Mouse (Mus musculus) hindbrain, embryonic 14.5 days (tissue): ENCODE data around the gene Lingo1. TPM values are rescaled to one million over a fixed set of nuclear protein-coding genes. Genes with fewer than 3 reads are reported as not detected.

Experiments
- ATAC-seq: fragments of 200-750 bp; cut with Nextera tagmentation; 2 replicates; pipeline ENCODE4 v1.8.0; 2017; ENCODE audit warnings: moderate number of reproducible peaks, mild to moderate bottlenecking, moderate TSS enrichment, moderate library complexity; ENCODE audit not compliant: low FRiP score
- DNase-seq: peaks from one replicate; pipeline ENCODE4 v3.0.0-alpha.2; 2015; ENCODE audit warnings: low spot score
- H3K27ac ChIP-seq: fragments of 300-500 bp; sonication (generic); 2 replicates; pipeline ENCODE4 v1.5.1; 2014; ENCODE audit warnings: mild to moderate bottlenecking, moderate library complexity
- H3K27me3 ChIP-seq: fragments of 300-500 bp; sonication (generic); 2 replicates; pipeline ENCODE4 v1.6.1; 2014; ENCODE audit warnings: mild to moderate bottlenecking, low read length, mixed read lengths; ENCODE audit not compliant: control insufficient read depth, insufficient read depth
- H3K36me3 ChIP-seq: fragments of 300-500 bp; sonication (generic); replicated peaks from 2 replicates; pipeline ENCODE4 v1.6.1; 2014; ENCODE audit not compliant: control insufficient read depth, insufficient read depth
- H3K4me1 ChIP-seq: fragments of 300-500 bp; sonication (generic); replicated peaks from 2 replicates; pipeline ENCODE4 v1.6.1; 2014; ENCODE audit warnings: antibody characterized with exemption, low read length, mixed read lengths; ENCODE audit not compliant: control insufficient read depth, insufficient read depth
- H3K4me2 ChIP-seq: fragments of 300-500 bp; sonication (generic); replicated peaks from 2 replicates; pipeline ENCODE4 v1.6.1; 2014; ENCODE audit warnings: mild to moderate bottlenecking, moderate library complexity
- H3K4me3 ChIP-seq: fragments of 300-500 bp; sonication (generic); replicated peaks from 2 replicates; pipeline ENCODE4 v1.5.1; 2014; ENCODE audit warnings: mild to moderate bottlenecking, low read length
- H3K9ac ChIP-seq: fragments of 300-500 bp; sonication (generic); 2 replicates; pipeline ENCODE4 v1.6.1; 2014
- H3K9me3 ChIP-seq: fragments of 300-500 bp; sonication (generic); 2 replicates; pipeline ENCODE4 v1.6.1; 2016; ENCODE audit warnings: low read length; ENCODE audit not compliant: control insufficient read depth
- WGBS: fragments of 180-500 bp; shearing (Covaris S2); extraction: QIAGEN DNeasy Blood & Tissue Kit; methylation state at CpG from one replicate; pipeline ENCODE4 v1.1.7; 2014; 5-methylcytosine and 5-hydroxymethylcytosine counted together
- polyA plus RNA-seq: library from polyadenylated mRNA; unstranded; fragments of >200 nt; fragmentation: Nextera tagmentation; extraction: Ambion mirVana; gene quantifications from 2 replicates; pipeline ENCODE4 v1.2.1, GENCODE M21; 2014

The Lingo1 gene
- polyA plus RNA-seq, 1 experiment from 2014 or later: 57.3 TPM

- H3K4me2 ChIP-seq: no peak overlapping the region
- H3K27ac ChIP-seq: no peak overlapping the region
- no peak overlapping the region for H3K9ac ChIP-seq
- whole genome bisulfite sequencing: 81% methylated on average over 3 of the region's 3 CpGs
- H3K9me3 ChIP-seq: no peaks in the 10 kb centered on the region
- H3K4me3 ChIP-seq: no peak overlapping the region
- no peak for ATAC-seq
- DNase-seq: no peak
- no peaks in the 10 kb centered on the region for H3K36me3 ChIP-seq
- H3K27me3 ChIP-seq: no peaks in the 10 kb centered on the region
- no peaks in the 10 kb centered on the region for H3K4me1 ChIP-seq
These were observed 77.3 kb downstream of the Lingo1 start for GRCm38 (mm10) chr9:56718984-56719383.

- WGBS: 93% methylated on average over 3 of the region's 3 CpGs
- Histone ChIP-seq H3K9me3 (no peaks in the 10 kb centered on the region), H3K27me3 (no peaks in the 10 kb centered on the region), H3K9ac (no peak overlapping the region), H3K27ac (no peak overlapping the region), H3K36me3 (no peaks in the 10 kb centered on the region), H3K4me1 (no peaks in the 10 kb centered on the region), H3K4me3 (no peak overlapping the region), H3K4me2 (no peak overlapping the region)
- DNase-seq (no peak), ATAC-seq (no peak)
These were observed 79.7 kb downstream of the Lingo1 start for GRCm38 (mm10) chr9:56716565-56716964.

- Histone ChIP-seq H3K27me3 (no peaks in the 10 kb centered on the region), H3K9ac (no peak overlapping the region), H3K4me2 (no peak overlapping the region), H3K4me1 (no peaks in the 10 kb centered on the region), H3K9me3 (no peaks in the 10 kb centered on the region), H3K36me3 (no peaks in the 10 kb centered on the region), H3K27ac (no peak overlapping the region), H3K4me3 (no peak overlapping the region)
- no peak for ATAC-seq
- no peak for DNase-seq
- WGBS: 81% methylated on average over 3 of the region's 3 CpGs
These were observed 80.2 kb downstream of the Lingo1 start for GRCm38 (mm10) chr9:56716066-56716465.

GRCm38 (mm10) chr9:56714391-56714790 lies 81.9 kb downstream of the Lingo1 start:
- Histone ChIP-seq H3K4me3 (no peak overlapping the region), H3K27ac (no peak overlapping the region), H3K27me3 (no peaks in the 10 kb centered on the region), H3K9me3 (no peaks in the 10 kb centered on the region), H3K36me3 (no peaks in the 10 kb centered on the region), H3K9ac (no peak overlapping the region), H3K4me2 (no peak overlapping the region), H3K4me1 (no peaks in the 10 kb centered on the region; the same call in 1 of the 2 replicates)
- ATAC-seq (no peak), DNase-seq (no peak)
- 85% methylated on average over 1 of the region's 1 CpGs for WGBS

- 80% methylated on average over 14 of the region's 14 CpGs for WGBS
These were observed 83.5 kb downstream of the Lingo1 start for GRCm38 (mm10) chr9:56712667-56713369.

GRCm38 (mm10) chr9:56710958-56711357 lies 85.3 kb downstream of the Lingo1 start:
- H3K9ac ChIP-seq: no peak overlapping the region
- no peak overlapping the region for H3K4me3 ChIP-seq
- H3K27ac ChIP-seq: no peak overlapping the region
- H3K4me1 ChIP-seq: peaks cover 10% of the 10 kb centered on the region
- no peak overlapping the region for H3K4me2 ChIP-seq
- H3K27me3 ChIP-seq: no peaks in the 10 kb centered on the region
- ATAC-seq (no peak), DNase-seq (no peak)
- no peaks in the 10 kb centered on the region for H3K9me3 ChIP-seq
- no peaks in the 10 kb centered on the region for H3K36me3 ChIP-seq
- WGBS: 76% methylated on average over 6 of the region's 6 CpGs

More at GRCm38 (mm10) chr9:56712667-56713369, 83.5 kb downstream of the Lingo1 start:
- no peak for ATAC-seq
- no peak overlapping the region for H3K4me3 ChIP-seq
- DNase-seq: no peak
- H3K4me1 ChIP-seq: no peaks in the 10 kb centered on the region; the same call in 1 of the 2 replicates
- no peaks in the 10 kb centered on the region for H3K36me3 ChIP-seq
- no peaks in the 10 kb centered on the region for H3K9me3 ChIP-seq
- no peak overlapping the region for H3K4me2 ChIP-seq
- H3K9ac ChIP-seq: no peak overlapping the region
- no peaks in the 10 kb centered on the region for H3K27me3 ChIP-seq
- H3K27ac ChIP-seq: no peak overlapping the region

- Histone ChIP-seq H3K27me3 (no peaks in the 10 kb centered on the region), H3K9ac (no peak overlapping the region), H3K36me3 (no peaks in the 10 kb centered on the region), H3K4me2 (no peak overlapping the region), H3K27ac (peak overlapping the region; percentile 53), H3K4me1 (peaks cover 12% of the 10 kb centered on the region), H3K4me3 (no peak overlapping the region), H3K9me3 (no peaks in the 10 kb centered on the region)
- DNase-seq (peak; percentile 63), ATAC-seq (peak; percentile 44)
- 37% methylated on average over 15 of the region's 15 CpGs for WGBS
These were observed 89.7 kb downstream of the Lingo1 start for GRCm38 (mm10) chr9:56706482-56707085.

- H3K4me3 ChIP-seq: no peak overlapping the region
- no peaks in the 10 kb centered on the region for H3K9me3 ChIP-seq
- no peak overlapping the region for H3K4me2 ChIP-seq
- no peaks in the 10 kb centered on the region for H3K27me3 ChIP-seq
- H3K4me1 ChIP-seq: peaks cover 14% of the 10 kb centered on the region
- WGBS: 61% methylated on average over 3 of the region's 3 CpGs
- DNase-seq (peak; percentile 72), ATAC-seq (peak; percentile 50; the same call in 1 of the 2 replicates)
- H3K27ac ChIP-seq: no peak overlapping the region
- H3K36me3 ChIP-seq: no peaks in the 10 kb centered on the region
- H3K9ac ChIP-seq: no peak overlapping the region
These were observed 94.9 kb downstream of the Lingo1 start for GRCm38 (mm10) chr9:56701394-56701793.

GRCm38 (mm10) chr9:56700866-56701265 lies 95.4 kb downstream of the Lingo1 start:
- ATAC-seq (0 out of 2 replicates have a peak, but pooled peaks have one; percentile 14), DNase-seq (no peak)
- peak overlapping the region; percentile 10; the same call in 1 of the 2 replicates for H3K27ac ChIP-seq

More at GRCm38 (mm10) chr9:56700866-56701265, 95.4 kb downstream of the Lingo1 start:
- H3K36me3 ChIP-seq: no peaks in the 10 kb centered on the region
- H3K4me2 ChIP-seq: no peak overlapping the region
- no peak overlapping the region for H3K4me3 ChIP-seq
- no peaks in the 10 kb centered on the region for H3K9me3 ChIP-seq
- H3K4me1 ChIP-seq: peaks cover 11% of the 10 kb centered on the region; the same call in 1 of the 2 replicates
- 55% methylated on average over 8 of the region's 8 CpGs for WGBS
- H3K9ac ChIP-seq: no peak overlapping the region
- no peaks in the 10 kb centered on the region for H3K27me3 ChIP-seq
